Mouse (Mus musculus): ENCODE data around the gene Mark1.

Gene Mark1

GRCm38 (mm10) chr1:184903697-184904096, 95.7 kb downstream of the Mark1 start:
- no peak for ATAC-seq (ENCODE audit: insufficient number of reproducible peaks, low FRiP score, low TSS enrichment)

- no peak for ATAC-seq (ENCODE audit: insufficient number of reproducible peaks, low FRiP score, low TSS enrichment)
Measured at GRCm38 (mm10) chr1:184902886-184903285, 96.5 kb downstream of the Mark1 start.

- no peak for ATAC-seq (ENCODE audit: insufficient number of reproducible peaks, low FRiP score, low TSS enrichment)
Measured at GRCm38 (mm10) chr1:184897350-184897749, 102.0 kb downstream of the Mark1 start.

GRCm38 (mm10) chr1:184891998-184892397, 107.4 kb downstream of the Mark1 start:
- ATAC-seq (ENCODE audit: insufficient number of reproducible peaks, low FRiP score, low TSS enrichment) = no peak

DNA sequence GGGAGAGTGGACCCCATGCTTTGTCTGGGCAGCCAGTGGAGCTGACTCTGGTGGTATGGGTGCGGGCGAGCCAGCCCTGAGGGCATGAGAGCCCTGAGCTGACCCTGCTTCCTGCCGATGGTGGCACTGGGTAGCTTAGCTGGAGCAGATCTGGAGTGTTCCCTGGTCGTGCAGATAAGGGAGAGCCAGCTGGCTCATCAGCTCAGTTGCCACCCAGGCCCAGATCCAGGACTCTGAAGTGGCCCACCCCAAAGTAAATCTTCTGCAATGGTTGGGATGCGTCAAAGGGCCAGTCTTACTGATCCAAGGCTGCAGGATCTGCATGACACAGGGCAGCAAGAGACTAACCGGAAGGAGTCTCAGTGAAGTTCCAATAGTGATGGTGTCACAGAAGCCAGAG, 109.9 kb downstream of the Mark1 start:
- ATAC-seq (ENCODE audit: insufficient number of reproducible peaks, low FRiP score, low TSS enrichment) = no peak

DNA sequence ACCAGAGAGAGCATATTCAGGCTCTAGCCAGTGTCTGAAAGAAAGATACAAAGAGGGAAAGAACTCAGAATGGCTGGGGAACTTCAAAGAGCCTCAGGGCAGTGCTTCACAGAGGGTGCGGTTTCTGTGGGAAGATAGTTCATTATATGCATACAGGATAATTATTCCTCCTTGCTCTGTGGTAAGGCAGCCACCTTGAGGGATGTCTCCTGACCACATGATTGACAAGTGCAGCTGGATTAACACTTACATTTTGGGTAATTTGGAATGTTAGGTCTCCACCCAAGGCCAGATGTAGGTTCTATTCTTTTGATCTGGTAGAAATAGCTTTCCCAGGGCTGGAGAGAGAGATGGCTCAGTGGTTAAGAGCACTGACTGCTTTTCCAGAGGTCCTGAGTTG, 113.2 kb downstream of the Mark1 start:
- no peak for ATAC-seq (ENCODE audit: insufficient number of reproducible peaks, low FRiP score, low TSS enrichment)

- ATAC-seq (ENCODE audit: insufficient number of reproducible peaks, low FRiP score, low TSS enrichment) = no peak
Measured at GRCm38 (mm10) chr1:184882281-184883268, 116.8 kb downstream of the Mark1 start, which contains the start of gene C130074G19Rik. Gene C130074G19Rik (minus strand): TSS chr1:184883218.

GRCm38 (mm10) chr1:184881861-184882260, 117.5 kb downstream of the Mark1 start:
- no peak for ATAC-seq (ENCODE audit: insufficient number of reproducible peaks, low FRiP score, low TSS enrichment)

- ATAC-seq (ENCODE audit: insufficient number of reproducible peaks, low FRiP score, low TSS enrichment) = no peak
Measured at GRCm38 (mm10) chr1:184881211-184881610, 118.2 kb downstream of the Mark1 start.

DNA sequence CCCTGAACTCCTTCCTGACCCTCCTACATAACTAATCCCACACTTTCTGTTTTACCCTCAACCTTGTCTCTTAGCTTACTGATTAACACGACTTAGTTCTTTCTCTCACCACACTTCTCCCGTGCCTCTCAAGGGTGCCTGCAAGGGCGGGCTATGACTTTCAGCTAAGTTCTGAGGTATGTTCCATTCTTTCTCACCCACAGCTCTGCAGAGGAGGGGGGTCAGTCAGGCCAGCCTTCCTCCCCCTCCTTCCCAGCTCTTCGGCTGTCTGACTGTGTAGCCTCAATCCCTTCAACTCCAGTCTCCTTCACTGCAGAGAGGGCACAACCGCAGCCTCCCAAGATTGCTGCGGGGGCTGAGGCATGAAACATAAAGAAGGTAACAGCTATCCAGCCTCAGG, 120.5 kb downstream of the Mark1 start:
- ATAC-seq (ENCODE audit: insufficient number of reproducible peaks, low FRiP score, low TSS enrichment) = no peak

DNA sequence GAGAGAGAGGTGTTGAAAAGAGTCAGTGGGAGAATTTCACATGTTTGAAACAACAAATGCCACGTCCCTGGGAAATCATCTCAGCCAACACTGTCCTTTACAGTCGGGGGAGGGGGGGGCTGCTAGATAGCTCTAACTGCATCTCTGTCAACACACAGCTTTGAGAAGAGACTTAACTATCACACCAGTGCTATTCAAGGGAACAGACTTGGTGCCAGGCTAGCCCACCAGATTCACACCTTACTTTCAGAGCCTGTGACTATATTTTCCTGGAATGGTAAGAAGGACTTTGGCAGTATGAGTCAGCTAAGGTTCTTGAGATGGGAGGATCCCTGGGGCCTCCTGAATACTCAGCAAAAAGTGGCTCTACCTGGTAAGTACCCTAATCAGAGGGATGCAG, 122.1 kb downstream of the Mark1 start:
- no peak for ATAC-seq (ENCODE audit: insufficient number of reproducible peaks, low FRiP score, low TSS enrichment)

DNA sequence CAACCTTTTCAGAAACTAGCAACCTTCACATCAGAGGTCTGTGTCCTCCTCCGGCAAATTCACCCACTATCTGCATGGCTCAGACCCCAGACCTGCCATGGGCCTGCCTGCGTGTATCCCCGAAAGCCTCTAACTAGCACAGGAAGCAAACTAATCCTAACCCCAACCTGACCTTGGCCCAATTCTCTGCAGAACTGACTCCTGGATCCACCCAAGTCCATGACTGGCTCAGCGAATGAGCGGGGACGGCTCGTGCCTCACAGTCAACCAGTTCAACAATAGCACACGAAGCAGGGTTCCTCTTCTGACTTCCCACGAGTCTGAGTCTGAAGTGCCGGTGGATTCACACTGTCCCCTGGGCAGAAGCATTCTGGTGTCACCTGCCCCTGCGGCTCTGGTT, 125.5 kb downstream of the Mark1 start:
- ATAC-seq (ENCODE audit: insufficient number of reproducible peaks, low FRiP score, low TSS enrichment) = no peak

DNA sequence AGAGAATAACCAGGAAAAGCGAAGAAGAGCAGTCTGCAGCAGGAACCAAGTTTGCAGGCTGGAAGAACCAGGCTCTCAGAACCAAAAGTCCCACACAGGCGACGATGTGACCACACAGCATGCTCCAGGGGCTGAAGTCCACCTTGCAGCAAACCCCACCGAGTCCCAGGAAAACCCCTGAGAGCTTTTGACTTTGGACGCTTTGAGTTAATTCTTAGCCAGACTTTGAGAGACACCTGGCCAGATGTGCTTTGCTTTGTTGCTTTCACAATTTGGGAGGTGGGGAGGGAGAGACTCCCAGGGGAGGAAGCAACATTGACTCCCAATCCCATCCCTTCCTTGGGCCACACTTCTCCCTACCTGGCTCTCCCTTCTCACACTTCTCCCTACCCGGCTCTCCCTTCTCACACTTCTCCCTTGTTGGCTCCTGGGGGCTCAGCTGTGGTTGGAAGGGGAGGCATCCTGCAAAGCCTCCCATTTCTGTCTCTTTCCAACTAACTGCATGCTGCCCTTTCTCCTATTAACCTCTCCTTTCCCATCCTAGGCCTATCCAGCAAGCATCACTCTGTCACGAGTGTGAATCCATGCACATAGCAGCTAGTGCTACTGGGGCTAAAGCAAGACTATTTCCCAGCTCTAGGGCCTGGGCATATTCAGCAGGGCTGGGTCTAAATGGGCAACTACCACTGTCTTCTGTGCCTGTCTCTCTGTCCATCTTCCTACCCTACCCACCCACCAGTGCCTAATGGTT, 127.1 kb downstream of the Mark1 start:
- no peak for ATAC-seq (ENCODE audit: insufficient number of reproducible peaks, low FRiP score, low TSS enrichment)

- no peak for ATAC-seq (ENCODE audit: insufficient number of reproducible peaks, low FRiP score, low TSS enrichment)
Measured at GRCm38 (mm10) chr1:184871506-184871905, 127.9 kb downstream of the Mark1 start.

GRCm38 (mm10) chr1:184870646-184871385, 128.6 kb downstream of the Mark1 start:
- no peak for ATAC-seq (ENCODE audit: insufficient number of reproducible peaks, low FRiP score, low TSS enrichment)

GRCm38 (mm10) chr1:184869939-184870565, 129.3 kb downstream of the Mark1 start:
- no peak for ATAC-seq (ENCODE audit: insufficient number of reproducible peaks, low FRiP score, low TSS enrichment)

DNA sequence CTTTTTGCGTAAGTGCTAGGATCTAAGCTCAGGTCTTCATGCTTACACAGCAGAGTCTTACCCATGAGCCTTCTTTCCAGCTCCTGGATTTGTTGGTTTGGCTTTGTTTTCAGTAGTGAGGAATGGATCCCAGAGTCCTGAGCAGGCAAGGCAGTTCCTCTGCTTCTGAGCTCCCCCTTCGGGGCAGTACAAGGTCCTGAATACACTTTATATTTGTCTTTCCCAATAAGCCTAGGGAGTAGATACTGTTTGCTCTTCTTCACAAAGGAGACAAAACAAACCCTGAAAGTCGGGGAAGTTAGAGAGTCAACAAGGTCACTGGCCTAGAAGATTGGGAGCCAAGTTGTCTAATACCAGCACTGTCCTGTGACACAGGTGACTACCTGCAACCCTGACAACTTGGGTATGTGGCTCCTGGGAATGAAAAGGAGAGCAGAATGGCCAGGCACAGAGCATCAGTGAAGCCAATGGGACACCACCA, 131.7 kb downstream of the Mark1 start:
- ATAC-seq (ENCODE audit: insufficient number of reproducible peaks, low FRiP score, low TSS enrichment) = no peak

GRCm38 (mm10) chr1:184864381-184864801, 135.0 kb downstream of the Mark1 start:
- no peak for ATAC-seq (ENCODE audit: insufficient number of reproducible peaks, low FRiP score, low TSS enrichment)

DNA sequence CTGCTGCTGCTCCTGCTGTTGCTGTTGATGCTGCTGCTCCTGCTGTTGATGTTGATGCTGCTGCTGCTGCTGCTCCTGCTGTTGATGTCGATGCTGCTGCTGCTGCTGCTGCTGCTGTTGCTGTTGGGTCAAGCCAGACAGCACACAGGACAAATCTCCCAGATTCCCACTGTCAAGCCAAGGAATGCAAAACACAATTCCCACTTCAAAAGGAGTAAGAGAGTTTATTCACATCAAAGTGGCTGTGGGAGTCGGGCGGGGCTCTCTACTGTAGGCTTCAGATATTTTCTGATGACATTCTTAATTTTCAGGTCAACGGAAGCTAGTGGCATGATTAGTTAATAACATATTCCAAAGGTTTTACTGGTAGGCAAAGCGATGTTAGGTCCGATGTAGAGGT, 136.7 kb downstream of the Mark1 start:
- no peak for ATAC-seq (ENCODE audit: insufficient number of reproducible peaks, low FRiP score, low TSS enrichment)

GRCm38 (mm10) chr1:184861551-184861950, 137.8 kb downstream of the Mark1 start:
- ATAC-seq (ENCODE audit: insufficient number of reproducible peaks, low FRiP score, low TSS enrichment) = no peak

Data from cerebellum, adult (tissue).